8 mouse cellular contexts compared by ENCODE assay signal in the genomic region with DNA sequence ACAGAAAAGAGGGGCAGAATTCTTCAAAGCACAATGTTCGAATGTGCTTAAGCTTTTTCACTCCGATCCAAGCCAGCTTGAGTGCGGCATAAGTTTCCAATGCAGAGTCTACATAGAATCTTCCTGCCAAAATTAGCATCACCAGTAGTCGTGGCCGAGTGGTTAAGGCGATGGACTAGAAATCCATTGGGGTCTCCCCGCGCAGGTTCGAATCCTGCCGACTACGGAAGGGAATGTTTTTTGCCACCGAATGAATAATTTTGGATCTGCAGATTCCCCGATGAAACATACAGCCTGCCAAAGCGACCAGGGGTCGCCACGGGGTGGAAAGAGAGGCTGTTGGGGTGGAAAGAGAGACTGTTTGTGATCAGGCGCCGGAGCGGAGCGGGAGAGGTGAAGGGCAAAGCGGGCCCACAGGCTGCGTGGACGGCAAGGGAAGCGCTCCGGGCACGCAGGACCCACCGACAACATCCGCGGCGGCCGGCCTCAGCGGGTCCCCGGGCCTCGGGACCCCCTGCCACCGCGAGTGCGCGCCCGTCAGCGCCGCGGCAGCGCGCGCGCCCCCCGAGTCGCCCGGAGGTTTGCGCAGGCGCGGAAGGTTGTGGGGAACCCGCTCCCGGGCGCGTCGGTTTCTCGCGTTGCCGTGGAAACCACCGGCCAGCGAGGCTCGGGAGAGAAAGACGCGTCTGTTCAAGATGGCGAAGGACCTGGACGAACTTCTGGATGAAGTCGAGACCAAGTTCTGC. TPM values are rescaled to one million over a fixed set of nuclear protein-coding genes. Genes with fewer than 3 reads are reported as not detected.
A peak's percentile ranks its signal among the peaks of the same experiment; 100 is the strongest.
DNase-seq lines count a peak whose midpoint lies in the region; ATAC-seq and TF ChIP-seq lines count a peak whose summit lies in the region.

Gene 2610301B20Rik (plus strand): TSS at position 579 of the 746 bp plus-strand sequence.

- no peak for TF ChIP-seq CTCF in cortical plate, adult 2 months (IDR thresholded peaks at IDR 0.05; ENCODE audit: extremely low read depth, insufficient read depth, low read length)

- peak within 1 kb of the TSS; percentile 100 for H3K27ac ChIP-seq in cortical plate, adult 2 months (ENCODE audit: insufficient read depth, low read length)

- H3K4me3 ChIP-seq in cortical plate, adult 2 months (ENCODE audit: insufficient read depth, low read length), result peak within 1 kb of the TSS; percentile 87

- TF ChIP-seq POLR2A in cortical plate, adult 2 months (IDR thresholded peaks at IDR 0.05; ENCODE audit: extremely low read depth, insufficient read depth, low read length), result no peak; the same call in 1 of the 2 replicates

- DNase-seq in gastrocnemius, postnatal 10 days, result peak; percentile 96
- peak; percentile 94 for DNase-seq in induced T-regulatory cell, adult 2 months (ENCODE audit: low read depth)
- DNase-seq in left cerebral cortex, adult 9 months (ENCODE audit: low spot score in 2 of 2), result peak; percentile 85 to 97
- DNase-seq in right cerebral cortex, postnatal 14 days, result peak; percentile 97
- peak; percentile 83 to 87 for DNase-seq in urinary bladder, postnatal 36 days (ENCODE audit: low spot score in 2 of 2)

- ATAC-seq in activated CD4-positive, CD25-positive, alpha-beta regulatory T cell, adult 4 months, result peak; percentile 81
- peak; percentile 70 for ATAC-seq in megakaryocyte progenitor cell, adult 5-6 weeks (replicated peaks; ENCODE audit: poor library complexity)

- H3K4me1 ChIP-seq in cortical plate, adult 2 months (ENCODE audit: control insufficient read depth, insufficient read depth, low read length), result peaks cover 2% of the 10 kb centered on the region

RNA-seq across cellular contexts. Expression of gene 2610301B20Rik, which starts in this region (rescaled TPM):
- polyA plus RNA-seq in activated CD4-positive, CD25-positive, alpha-beta regulatory T cell, adult 4 months (2017; shearing (Covaris generic)), result 10 to 100 TPM in 1 of 2 experiments, 1 to 10 TPM in 1; 9.6 to 10.4 TPM
- polyA plus RNA-seq in cortical plate, adult 2 months (2012; rRNA removed), result 41.8 and 44.5 TPM in 2 replicates
- total RNA-seq in gastrocnemius, postnatal 10 days (2021), result 1 to 10 TPM; 4.9 to 5.6 TPM
- 25.4 and 28.4 TPM in 2 replicates for total RNA-seq in megakaryocyte progenitor cell, adult 5-6 weeks (2015)
- total RNA-seq in megakaryocyte progenitor cell, adult 5-6 weeks (2017), result 6.3 and 9.8 TPM in 2 replicates

Comparison
In these comparisons a context has a peak if more than half of its experiments do, and no peak if none do; other contexts are left out.
1. Peak in every context shown above with its lines: DNase-seq, ATAC-seq, H3K4me3 ChIP-seq and H3K27ac ChIP-seq.